Mouse (Mus musculus): ENCODE measurements around the gene Mrps36. TPM values are rescaled to one million over a fixed set of nuclear protein-coding genes. Genes with fewer than 3 reads are reported as not detected.
"Not testable (repeated sequence)": the region's sequence is repeated elsewhere in the genome, so short reads cannot be mapped to it uniquely, and the experiment has no call there.

The Mrps36 gene
- polyA plus RNA-seq, 1 experiment from 2014 or later, result 151 TPM

GRCm38 (mm10) chr13:100730153-100730860 lies 14.2 kb downstream of the Mrps36 start:
- Histone ChIP-seq H3K9me3 (no peaks in the 10 kb centered on the region), H3K27ac (peak overlapping the region; percentile 87), H3K36me3 (peaks cover 21% of the 10 kb centered on the region), H3K4me3 (peak overlapping the region; percentile 74), H3K4me2 (peak overlapping the region; percentile 95), H3K4me1 (replicated peaks) (peaks cover 24% of the 10 kb centered on the region), H3K9ac (peak overlapping the region; percentile 91), H3K27me3 (no peaks in the 10 kb centered on the region)
- WGBS, result 1% methylated on average over 30 of the region's 30 CpGs
- ATAC-seq (ENCODE audit: low FRiP score), result peak; percentile 92

- not testable (repeated sequence) for H3K27ac ChIP-seq; H3K9ac ChIP-seq; ATAC-seq (ENCODE audit: low FRiP score); H3K4me2 ChIP-seq; H3K27me3 ChIP-seq; H3K9me3 ChIP-seq
- peaks cover 22% of the 10 kb centered on the region for H3K36me3 ChIP-seq
- H3K4me3 ChIP-seq, result 0 out of 2 replicates have a peak overlapping the region, but pooled peaks have one; percentile 74
- 92% methylated on average over 4 of the region's 4 CpGs for WGBS
- H3K4me1 ChIP-seq (replicated peaks), result peaks cover 37% of the 10 kb centered on the region
Observed at GRCm38 (mm10) chr13:100728530-100728929, 15.9 kb downstream of the Mrps36 start.

- no peak for ATAC-seq (ENCODE audit: low FRiP score)
- H3K4me1 ChIP-seq (replicated peaks), result peaks cover 37% of the 10 kb centered on the region
- H3K27me3 ChIP-seq, result no peaks in the 10 kb centered on the region
- H3K9ac ChIP-seq, result no peak overlapping the region
- no peaks in the 10 kb centered on the region for H3K9me3 ChIP-seq
- H3K27ac ChIP-seq, result no peak overlapping the region
- WGBS, result 95% methylated on average over 5 of the region's 5 CpGs
- H3K4me3 ChIP-seq, result no peak overlapping the region
- H3K4me2 ChIP-seq, result no peak overlapping the region
- peaks cover 22% of the 10 kb centered on the region for H3K36me3 ChIP-seq
Observed at GRCm38 (mm10) chr13:100728086-100728485, 16.4 kb downstream of the Mrps36 start.

- 92% methylated on average over 10 of the region's 10 CpGs for WGBS
- no peak for ATAC-seq (ENCODE audit: low FRiP score)
- H3K4me2 ChIP-seq, result no peak overlapping the region
Observed at GRCm38 (mm10) chr13:100725194-100725593, 19.3 kb downstream of the Mrps36 start.

GRCm38 (mm10) chr13:100724051-100724754 lies 20.3 kb downstream of the Mrps36 start:
- Histone ChIP-seq H3K27me3 (no peaks in the 10 kb centered on the region), H3K9me3 (no peaks in the 10 kb centered on the region), H3K4me1 (replicated peaks) (peaks cover 28% of the 10 kb centered on the region), H3K4me3 (no peak overlapping the region), H3K4me2 (no peak overlapping the region), H3K9ac (no peak overlapping the region), H3K36me3 (peaks cover 42% of the 10 kb centered on the region), H3K27ac (no peak overlapping the region; the same call in 1 of the 2 replicates)
- ATAC-seq (ENCODE audit: low FRiP score), result peak; percentile 57; the same call in 1 of the 2 replicates
- 72% methylated on average over 7 of the region's 7 CpGs for WGBS

More at GRCm38 (mm10) chr13:100725194-100725593, 19.3 kb downstream of the Mrps36 start:
- Histone ChIP-seq H3K4me1 (replicated peaks) (peaks cover 37% of the 10 kb centered on the region), H3K4me3 (no peak overlapping the region), H3K27me3 (no peaks in the 10 kb centered on the region), H3K9ac (no peak overlapping the region), H3K9me3 (no peaks in the 10 kb centered on the region), H3K36me3 (peaks cover 39% of the 10 kb centered on the region), H3K27ac (no peak overlapping the region)

GRCm38 (mm10) chr13:100721656-100722055 lies 22.8 kb downstream of the Mrps36 start:
- H3K27me3 ChIP-seq, result no peaks in the 10 kb centered on the region
- peaks cover 13% of the 10 kb centered on the region for H3K4me1 ChIP-seq (replicated peaks)
- H3K9ac ChIP-seq, result no peak overlapping the region
- no peak for ATAC-seq (ENCODE audit: low FRiP score)
- H3K4me3 ChIP-seq, result no peak overlapping the region
- H3K27ac ChIP-seq, result no peak overlapping the region
- H3K4me2 ChIP-seq, result no peak overlapping the region
- H3K9me3 ChIP-seq, result no peaks in the 10 kb centered on the region
- 87% methylated on average over 5 of the region's 5 CpGs for WGBS
- H3K36me3 ChIP-seq, result peaks cover 46% of the 10 kb centered on the region

- peaks cover 77% of the 10 kb centered on the region for H3K36me3 ChIP-seq
- no peak overlapping the region for H3K4me3 ChIP-seq
- no peaks in the 10 kb centered on the region for H3K9me3 ChIP-seq
- no peaks in the 10 kb centered on the region for H3K27me3 ChIP-seq
- H3K4me1 ChIP-seq (replicated peaks), result no peaks in the 10 kb centered on the region
- no peak overlapping the region for H3K9ac ChIP-seq
- WGBS, result 94% methylated on average over 6 of the region's 6 CpGs
- H3K4me2 ChIP-seq, result no peak overlapping the region
- H3K27ac ChIP-seq, result no peak overlapping the region
- no peak for ATAC-seq (ENCODE audit: low FRiP score)
Observed at GRCm38 (mm10) chr13:100715467-100715866, 29.0 kb downstream of the Mrps36 start.

- Histone ChIP-seq H3K4me2 (no peak overlapping the region), H3K9ac (no peak overlapping the region), H3K9me3 (no peaks in the 10 kb centered on the region), H3K27me3 (no peaks in the 10 kb centered on the region), H3K27ac (no peak overlapping the region), H3K4me1 (replicated peaks) (no peaks in the 10 kb centered on the region), H3K36me3 (peaks cover 87% of the 10 kb centered on the region), H3K4me3 (no peak overlapping the region)
- 96% methylated on average over 7 of the region's 7 CpGs for WGBS
- no peak for ATAC-seq (ENCODE audit: low FRiP score)
Observed at GRCm38 (mm10) chr13:100706206-100706605, 38.3 kb downstream of the Mrps36 start.

GRCm38 (mm10) chr13:100703468-100703867 lies 41.0 kb downstream of the Mrps36 start:
- 92% methylated on average over 2 of the region's 2 CpGs for WGBS
- Histone ChIP-seq H3K27me3 (no peaks in the 10 kb centered on the region), H3K4me1 (replicated peaks) (no peaks in the 10 kb centered on the region)

GRCm38 (mm10) chr13:100698866-100699265 lies 45.6 kb downstream of the Mrps36 start:
- Histone ChIP-seq H3K27ac (no peak overlapping the region), H3K9me3 (no peaks in the 10 kb centered on the region), H3K36me3 (peaks cover 73% of the 10 kb centered on the region), H3K4me1 (replicated peaks) (no peaks in the 10 kb centered on the region), H3K9ac (no peak overlapping the region), H3K27me3 (no peaks in the 10 kb centered on the region), H3K4me2 (no peak overlapping the region), H3K4me3 (no peak overlapping the region)
- no peak for ATAC-seq (ENCODE audit: low FRiP score)
- 95% methylated on average over 10 of the region's 10 CpGs for WGBS

More at GRCm38 (mm10) chr13:100703468-100703867, 41.0 kb downstream of the Mrps36 start:
- Histone ChIP-seq H3K9ac (no peak overlapping the region), H3K36me3 (peaks cover 86% of the 10 kb centered on the region), H3K9me3 (no peaks in the 10 kb centered on the region), H3K27ac (no peak overlapping the region), H3K4me2 (no peak overlapping the region), H3K4me3 (no peak overlapping the region)
- no peak for ATAC-seq (ENCODE audit: low FRiP score)

GRCm38 (mm10) chr13:100697541-100697940 lies 46.9 kb downstream of the Mrps36 start:
- Histone ChIP-seq H3K27me3 (no peaks in the 10 kb centered on the region), H3K9ac (no peak overlapping the region), H3K27ac (no peak overlapping the region), H3K4me1 (replicated peaks) (no peaks in the 10 kb centered on the region), H3K4me2 (no peak overlapping the region), H3K9me3 (no peaks in the 10 kb centered on the region), H3K4me3 (no peak overlapping the region), H3K36me3 (peaks cover 61% of the 10 kb centered on the region)
- ATAC-seq (ENCODE audit: low FRiP score), result no peak
- 95% methylated on average over 3 of the region's 3 CpGs for WGBS

- Histone ChIP-seq H3K36me3 (no peaks in the 10 kb centered on the region), H3K4me3 (no peak overlapping the region), H3K4me2 (no peak overlapping the region), H3K9ac (no peak overlapping the region), H3K27me3 (no peaks in the 10 kb centered on the region), H3K9me3 (no peaks in the 10 kb centered on the region), H3K4me1 (replicated peaks) (no peaks in the 10 kb centered on the region), H3K27ac (no peak overlapping the region)
- whole genome bisulfite sequencing, result 71% methylated on average over 7 of the region's 7 CpGs
- no peak for ATAC-seq (ENCODE audit: low FRiP score)
Observed at GRCm38 (mm10) chr13:100687513-100687912, 56.9 kb downstream of the Mrps36 start.
